27 mouse cellular contexts compared by ENCODE assay signal in genomic region chr12:44245739-44246138, GRCm38 (mm10). TPM values are rescaled to one million over a fixed set of nuclear protein-coding genes. Genes with fewer than 3 reads are reported as not detected.
DNase-seq lines count a peak whose midpoint lies in the region; ATAC-seq and TF ChIP-seq lines count a peak whose summit lies in the region.
"Had no signal": no experiment of that assay in that cellular context is flagged by ENCODE, and none has a peak within 500 bp of the region (broad histone marks: within the 10 kb centered on the region; RNA-seq: fewer than 3 reads in every experiment).

No protein-coding gene starts in this region.

- no peak for TF ChIP-seq POLR2A in liver, adult 2 months (IDR thresholded peaks at IDR 0.05; ENCODE audit: extremely low read depth, insufficient read depth, low read length)

- no peak overlapping the region for H3K4me2 ChIP-seq in kidney, embryonic 15.5 days
- H3K4me2 ChIP-seq in kidney, embryonic 16.5 days (replicated peaks; ENCODE audit: low read depth, low read length), result no peak overlapping the region
- H3K4me2 ChIP-seq in liver, embryonic 12.5 days, result no peak overlapping the region
- H3K4me2 ChIP-seq: embryonic facial prominence, embryonic 13.5 days; forebrain, embryonic 13.5 days; heart, embryonic 11.5 days; hindbrain, embryonic 12.5 days; hindbrain, embryonic 15.5 days had no signal

- H3K79me2 ChIP-seq in liver, adult 2 months (ENCODE audit: control insufficient read depth, insufficient read depth, low read length), result no peaks in the 10 kb centered on the region

- no peaks in the 10 kb centered on the region for H3K27me3 ChIP-seq in kidney, embryonic 15.5 days
- no peaks in the 10 kb centered on the region for H3K27me3 ChIP-seq in kidney, embryonic 16.5 days (ENCODE audit: insufficient read depth, low read length)
- no peaks in the 10 kb centered on the region for H3K27me3 ChIP-seq in liver, adult 2 months (ENCODE audit: control insufficient read depth, insufficient read depth, low read length)
- H3K27me3 ChIP-seq in liver, embryonic 12.5 days (replicated peaks), result no peaks in the 10 kb centered on the region
- H3K27me3 ChIP-seq: embryonic facial prominence, embryonic 13.5 days; forebrain, embryonic 13.5 days; hindbrain, embryonic 12.5 days; hindbrain, embryonic 15.5 days had no signal

- H3K4me3 ChIP-seq in kidney, embryonic 15.5 days (replicated peaks), result no peak overlapping the region
- no peak overlapping the region for H3K4me3 ChIP-seq in kidney, embryonic 16.5 days (ENCODE audit: low read length)
- H3K4me3 ChIP-seq in liver, adult 2 months (ENCODE audit: insufficient read depth, low read depth, low read length), result no peak overlapping the region
- H3K4me3 ChIP-seq in liver, embryonic 12.5 days, result no peak overlapping the region
- H3K4me3 ChIP-seq: embryonic facial prominence, embryonic 10.5 days; embryonic facial prominence, embryonic 13.5 days; erythroblast, embryonic 14.5 days; forebrain, embryonic 10.5 days; forebrain, embryonic 13.5 days; hindbrain, embryonic 12.5 days; hindbrain, embryonic 15.5 days had no signal

- no peaks in the 10 kb centered on the region for H3K9me3 ChIP-seq in kidney, embryonic 15.5 days (replicated peaks)
- no peaks in the 10 kb centered on the region for H3K9me3 ChIP-seq in kidney, embryonic 16.5 days (ENCODE audit: low read length)
- no peaks in the 10 kb centered on the region for H3K9me3 ChIP-seq in liver, embryonic 12.5 days (replicated peaks)
- H3K9me3 ChIP-seq: embryonic facial prominence, embryonic 10.5 days; embryonic facial prominence, embryonic 13.5 days; forebrain, embryonic 10.5 days; forebrain, embryonic 13.5 days; hindbrain, embryonic 12.5 days; hindbrain, embryonic 15.5 days had no signal

- peak; percentile 15 for DNase-seq in kidney, adult 11 months
- peak; percentile 67 for DNase-seq in kidney, adult 9 months
- DNase-seq in liver, adult 2 months (ENCODE audit: extremely low read depth, low read depth, low spot score), result peak; percentile 94
- peak; percentile 17 for DNase-seq in fibroblast of lung, adult 2 months (ENCODE audit: low read depth)
- DNase-seq: adrenal gland, postnatal 10 days; adrenal gland, postnatal 36 days; cerebellum, adult 18-20 months; cerebellum, postnatal 10 days; cerebellum, postnatal 36 days; embryo, embryonic 11 days; gastrocnemius, postnatal 36 days; heart, adult 11 months had no signal

- H3K27ac ChIP-seq in kidney, embryonic 15.5 days, result no peak overlapping the region
- H3K27ac ChIP-seq in kidney, embryonic 16.5 days (ENCODE audit: low read length), result no peak overlapping the region
- no peak overlapping the region; the same call in 1 of the 2 replicates for H3K27ac ChIP-seq in liver, adult 2 months (replicated peaks; ENCODE audit: insufficient read depth, low read depth, low read length)
- H3K27ac ChIP-seq in liver, embryonic 12.5 days, result no peak overlapping the region
- H3K27ac ChIP-seq: embryonic facial prominence, embryonic 10.5 days; embryonic facial prominence, embryonic 13.5 days; forebrain, embryonic 10.5 days; forebrain, embryonic 13.5 days; hindbrain, embryonic 12.5 days; hindbrain, embryonic 15.5 days had no signal

- 92% methylated on average over 3 of the region's 3 CpGs for WGBS in kidney, embryonic 15.5 days
- 82% methylated on average over 3 of the region's 3 CpGs for WGBS in kidney, embryonic 16.5 days
- 76% methylated on average over 3 of the region's 3 CpGs for WGBS in liver, adult 2 months
- WGBS in liver, embryonic 12.5 days (ENCODE audit: insufficient replicate concordance), result 72% methylated on average over 3 of the region's 3 CpGs

- H3K36me3 ChIP-seq in kidney, embryonic 15.5 days, result no peaks in the 10 kb centered on the region
- H3K36me3 ChIP-seq in kidney, embryonic 16.5 days (ENCODE audit: insufficient read depth, low read length), result no peaks in the 10 kb centered on the region
- no peaks in the 10 kb centered on the region for H3K36me3 ChIP-seq in liver, adult 2 months (ENCODE audit: control insufficient read depth, insufficient read depth, low read length)
- no peaks in the 10 kb centered on the region for H3K36me3 ChIP-seq in liver, embryonic 12.5 days
- H3K36me3 ChIP-seq: embryonic facial prominence, embryonic 10.5 days; embryonic facial prominence, embryonic 13.5 days; forebrain, embryonic 10.5 days; hindbrain, embryonic 12.5 days; hindbrain, embryonic 15.5 days had no signal

- H3K9ac ChIP-seq in kidney, embryonic 15.5 days, result no peak overlapping the region
- no peak overlapping the region for H3K9ac ChIP-seq in kidney, embryonic 16.5 days (replicated peaks; ENCODE audit: low read length)
- no peak overlapping the region for H3K9ac ChIP-seq in liver, adult 2 months (ENCODE audit: low read depth, low read length)
- H3K9ac ChIP-seq in liver, embryonic 12.5 days, result no peak overlapping the region
- H3K9ac ChIP-seq: embryonic facial prominence, embryonic 13.5 days; forebrain, embryonic 13.5 days; hindbrain, embryonic 12.5 days; hindbrain, embryonic 15.5 days had no signal

- TF ChIP-seq CTCF in liver, adult 2 months (IDR thresholded peaks at IDR 0.05; ENCODE audit: low read depth, low read length), result no peak

- H3K4me1 ChIP-seq in kidney, embryonic 15.5 days, result no peaks in the 10 kb centered on the region
- no peaks in the 10 kb centered on the region for H3K4me1 ChIP-seq in kidney, embryonic 16.5 days (ENCODE audit: insufficient read depth, low read length)
- H3K4me1 ChIP-seq in liver, adult 2 months (ENCODE audit: control insufficient read depth, insufficient read depth, low read length), result no peaks in the 10 kb centered on the region; the same call in 1 of the 2 replicates
- H3K4me1 ChIP-seq in liver, embryonic 12.5 days, result no peaks in the 10 kb centered on the region
- H3K4me1 ChIP-seq: embryonic facial prominence, embryonic 10.5 days; embryonic facial prominence, embryonic 13.5 days; forebrain, embryonic 10.5 days; forebrain, embryonic 13.5 days; hindbrain, embryonic 12.5 days; hindbrain, embryonic 15.5 days had no signal

- ATAC-seq in kidney, embryonic 15.5 days (replicated peaks; ENCODE audit: low FRiP score), result no peak
- no peak for ATAC-seq in kidney, embryonic 16.5 days (ENCODE audit: low FRiP score, low TSS enrichment)
- no peak for ATAC-seq in liver, embryonic 12.5 days
- no peak for ATAC-seq in granulocyte monocyte progenitor cell, adult 5-6 weeks (replicated peaks; ENCODE audit: poor library complexity, severe bottlenecking)
- ATAC-seq: activated CD4-positive, CD25-positive, alpha-beta regulatory T cell, adult 4 months; CD4-positive, CD25-positive, alpha-beta regulatory T cell, adult 4 months; forebrain, embryonic 13.5 days; forebrain, embryonic 16.5 days had no signal

RNA-seq across cellular contexts. Expression of gene Pnpla8, which starts 24.6 kb away (rescaled TPM):
- polyA plus RNA-seq in kidney, embryonic 15.5 days (2015; fragmentation: Nextera tagmentation; extraction: Ambion mirVana), result 65.1 and 71.8 TPM in 2 replicates
- 78.0 and 81.1 TPM in 2 replicates for polyA plus RNA-seq in kidney, embryonic 16.5 days (2015; fragmentation: Nextera tagmentation; extraction: Ambion mirVana)
- total RNA-seq in liver, adult 2 months (2014; rRNA removed), result 108 and 111 TPM in 2 replicates
- 17.2 and 20.5 TPM in 2 replicates for polyA plus RNA-seq in liver, adult 2 months (2012; rRNA removed)
- 25.7 and 27.2 TPM in 2 replicates for polyA plus RNA-seq in liver, embryonic 12.5 days (2016; fragmentation: Nextera tagmentation; extraction: Ambion mirVana)
- 18.9 and 30.2 TPM in 2 replicates for total RNA-seq in granulocyte monocyte progenitor cell, adult 5-6 weeks (2014; fragmentation: Nextera tagmentation)
- 20.8 and 28.9 TPM in 2 replicates for total RNA-seq in granulocyte monocyte progenitor cell, adult 5-6 weeks (2017)

RNA-seq across cellular contexts. Expression of gene Dnajb9, which starts 35.6 kb away (rescaled TPM):
- 21.9 and 24.0 TPM in 2 replicates for polyA plus RNA-seq in kidney, embryonic 15.5 days (2015; fragmentation: Nextera tagmentation; extraction: Ambion mirVana)
- polyA plus RNA-seq in kidney, embryonic 16.5 days (2015; fragmentation: Nextera tagmentation; extraction: Ambion mirVana), result 22.6 and 23.2 TPM in 2 replicates
- 15.3 and 17.4 TPM in 2 replicates for total RNA-seq in liver, adult 2 months (2014; rRNA removed)
- 6.7 and 7.2 TPM in 2 replicates for polyA plus RNA-seq in liver, adult 2 months (2012; rRNA removed)
- 12.7 and 13.0 TPM in 2 replicates for polyA plus RNA-seq in liver, embryonic 12.5 days (2016; fragmentation: Nextera tagmentation; extraction: Ambion mirVana)
- 38.5 and 46.4 TPM in 2 replicates for total RNA-seq in granulocyte monocyte progenitor cell, adult 5-6 weeks (2014; fragmentation: Nextera tagmentation)
- 49.2 and 49.8 TPM in 2 replicates for total RNA-seq in granulocyte monocyte progenitor cell, adult 5-6 weeks (2017)

Comparison
In these comparisons a context has a peak if more than half of its experiments do, and no peak if none do; other contexts are left out.
1. DNase-seq: peak in every context shown above with its lines; median percentile 94 in liver, adult 2 months; 67 in kidney, adult 9 months; 17 in fibroblast of lung, adult 2 months; 15 in kidney, adult 11 months.